In genomic region chr4:143366415-143367041, GRCm38 (mm10) we compare ENCODE assay signal across 18 mouse cellular contexts. TPM values are rescaled to one million over a fixed set of nuclear protein-coding genes. Genes with fewer than 3 reads are reported as not detected.
A peak's percentile ranks its signal among the peaks of the same experiment; 100 is the strongest.
DNase-seq lines count a peak whose midpoint lies in the region; ATAC-seq and TF ChIP-seq lines count a peak whose summit lies in the region.
"Had no signal": no experiment of that assay in that cellular context is flagged by ENCODE, and none has a peak within 500 bp of the region (broad histone marks: within the 10 kb centered on the region; RNA-seq: fewer than 3 reads in every experiment).

No protein-coding gene starts in this region.

- ATAC-seq in forebrain, postnatal 0 days: no peak; the same call in 1 of the 2 replicates
- no peak for ATAC-seq in forebrain, embryonic 13.5 days
- peak; percentile 60; the same call in 1 of the 2 replicates for ATAC-seq in midbrain, embryonic 16.5 days

- H3K9me3 ChIP-seq in forebrain, postnatal 0 days (ENCODE audit: low read length): 0 out of 2 replicates have a peak, but pooled peaks cover 3% of the 10 kb centered on the region
- no peaks in the 10 kb centered on the region for H3K9me3 ChIP-seq in forebrain, embryonic 13.5 days (replicated peaks)
- no peaks in the 10 kb centered on the region; the same call in 1 of the 2 replicates for H3K9me3 ChIP-seq in midbrain, embryonic 16.5 days (replicated peaks; ENCODE audit: control insufficient read depth, low read length, poor library complexity, severe bottlenecking)
- H3K9me3 ChIP-seq: lung, embryonic 15.5 days had no signal

- H3K4me2 ChIP-seq in forebrain, postnatal 0 days (ENCODE audit: low read depth): no peak overlapping the region
- no peak overlapping the region; the same call in 1 of the 2 replicates for H3K4me2 ChIP-seq in forebrain, embryonic 13.5 days
- peak overlapping the region; percentile 39 for H3K4me2 ChIP-seq in midbrain, embryonic 16.5 days (ENCODE audit: low read length)
- H3K4me2 ChIP-seq: heart, embryonic 11.5 days; liver, embryonic 11.5 days; lung, embryonic 15.5 days had no signal

- DNase-seq in forebrain, postnatal 0 days: peak; percentile 16
- DNase-seq in adrenal gland, postnatal 25 days: peak; percentile 18
- DNase-seq in embryo, embryonic 11 days: peak; percentile 12
- DNase-seq in gastrocnemius, adult 18-20 months (ENCODE audit: low spot score): no peak
- no peak for DNase-seq in right cerebral cortex, postnatal 25 days
- DNase-seq: cerebellum, adult 11-12 months; gastrocnemius, postnatal 36 days; kidney, adult 2 months; kidney, postnatal 36 days had no signal

- H3K4me3 ChIP-seq in forebrain, postnatal 0 days (ENCODE audit: low read depth, low read length): no peak overlapping the region
- H3K4me3 ChIP-seq in forebrain, embryonic 13.5 days: no peak overlapping the region
- no peak overlapping the region for H3K4me3 ChIP-seq in midbrain, embryonic 16.5 days (ENCODE audit: low read depth, low read length)
- H3K4me3 ChIP-seq: lung, embryonic 15.5 days; myocyte had no signal

- TF ChIP-seq CTCF in forebrain, postnatal 0 days (IDR thresholded peaks at IDR 0.05; ENCODE audit: low read depth): no peak

- H3K27me3 ChIP-seq in forebrain, postnatal 0 days (ENCODE audit: insufficient read depth, low read length): no peaks in the 10 kb centered on the region
- no peaks in the 10 kb centered on the region for H3K27me3 ChIP-seq in forebrain, embryonic 13.5 days
- H3K27me3 ChIP-seq in midbrain, embryonic 16.5 days (ENCODE audit: control insufficient read depth, insufficient read depth, low read depth, low read length): no peaks in the 10 kb centered on the region
- H3K27me3 ChIP-seq: lung, embryonic 15.5 days had no signal

- H3K9ac ChIP-seq in forebrain, postnatal 0 days: no peak overlapping the region
- no peak overlapping the region for H3K9ac ChIP-seq in forebrain, embryonic 13.5 days
- 0 out of 2 replicates have a peak overlapping the region, but pooled peaks have one; percentile 18 for H3K9ac ChIP-seq in midbrain, embryonic 16.5 days (ENCODE audit: low read depth, low read length)
- H3K9ac ChIP-seq: lung, embryonic 15.5 days had no signal

- no peak overlapping the region for H3K27ac ChIP-seq in forebrain, postnatal 0 days (ENCODE audit: low read depth, low read length)
- H3K27ac ChIP-seq in forebrain, embryonic 13.5 days: no peak overlapping the region
- no peak overlapping the region for H3K27ac ChIP-seq in midbrain, embryonic 16.5 days (ENCODE audit: low read length)
- H3K27ac ChIP-seq: lung, embryonic 15.5 days had no signal

- H3K4me1 ChIP-seq in forebrain, postnatal 0 days (ENCODE audit: insufficient read depth): 0 out of 2 replicates have a peak, but pooled peaks cover 2% of the 10 kb centered on the region
- peaks cover 5% of the 10 kb centered on the region; the same call in 1 of the 2 replicates for H3K4me1 ChIP-seq in forebrain, embryonic 13.5 days
- H3K4me1 ChIP-seq in midbrain, embryonic 16.5 days (ENCODE audit: control insufficient read depth, insufficient read depth, low read length): peaks cover 5% of the 10 kb centered on the region; the same call in 1 of the 2 replicates
- H3K4me1 ChIP-seq: lung, embryonic 15.5 days had no signal

- 27% methylated on average over 15 of the region's 15 CpGs for WGBS in forebrain, postnatal 0 days
- 20% methylated on average over 15 of the region's 15 CpGs for WGBS in forebrain, embryonic 13.5 days
- 10% methylated on average over 15 of the region's 15 CpGs for WGBS in midbrain, embryonic 16.5 days

- no peaks in the 10 kb centered on the region for H3K36me3 ChIP-seq in forebrain, postnatal 0 days (ENCODE audit: insufficient read depth)
- no peaks in the 10 kb centered on the region for H3K36me3 ChIP-seq in forebrain, embryonic 13.5 days (ENCODE audit: poor library complexity, severe bottlenecking)
- no peaks in the 10 kb centered on the region for H3K36me3 ChIP-seq in midbrain, embryonic 16.5 days (ENCODE audit: control insufficient read depth, insufficient read depth, low read length)
- H3K36me3 ChIP-seq: lung, embryonic 15.5 days had no signal

RNA-seq across cellular contexts. Expression of gene Lrrc38, which starts 17.0 kb away (rescaled TPM):
- 0.08 and 0.29 TPM in 2 replicates for total RNA-seq in forebrain, postnatal 0 days (2014; rRNA removed)
- 0.35 and 0.43 TPM in 2 replicates for polyA plus RNA-seq in forebrain, postnatal 0 days (2015; fragmentation: Nextera tagmentation; extraction: Ambion mirVana)
- not detected in 2 replicates for polyA plus RNA-seq in forebrain, embryonic 13.5 days (2015; fragmentation: Nextera tagmentation; extraction: Ambion mirVana)
- total RNA-seq in adrenal gland, postnatal 25 days (2021): not detected in 2 replicates
- polyA plus RNA-seq in midbrain, embryonic 16.5 days (2015; fragmentation: Nextera tagmentation; extraction: Ambion mirVana): 0.40 and 0.52 TPM in 2 replicates
- total RNA-seq in gastrocnemius, adult 18-20 months (2021): 10 to 100 TPM; 33.4 to 37.4 TPM
- total RNA-seq: hematopoietic stem cell, adult 5-6 weeks; megakaryocyte progenitor cell, adult 5-6 weeks had no signal
- polyA plus RNA-seq: liver, embryonic 11.5 days; myocyte had no signal

RNA-seq across cellular contexts. Expression of gene Pramel1, which starts 27.7 kb away (rescaled TPM):
- total RNA-seq in forebrain, postnatal 0 days (2014; rRNA removed): not detected in 2 replicates
- polyA plus RNA-seq in forebrain, postnatal 0 days (2015; fragmentation: Nextera tagmentation; extraction: Ambion mirVana): not detected in 2 replicates
- not detected in 2 replicates for polyA plus RNA-seq in forebrain, embryonic 13.5 days (2015; fragmentation: Nextera tagmentation; extraction: Ambion mirVana)
- total RNA-seq in adrenal gland, postnatal 25 days (2021): not detected in 2 replicates
- polyA plus RNA-seq in midbrain, embryonic 16.5 days (2015; fragmentation: Nextera tagmentation; extraction: Ambion mirVana): not detected in 2 replicates
- total RNA-seq in gastrocnemius, adult 18-20 months (2021): not detected
- total RNA-seq: gastrocnemius, postnatal 36 days; hematopoietic stem cell, adult 5-6 weeks; left cerebral cortex, postnatal 36 days; megakaryocyte progenitor cell, adult 5-6 weeks had no signal
- polyA plus RNA-seq: heart, embryonic 11.5 days; kidney, adult 2 months; liver, embryonic 11.5 days; lung, embryonic 15.5 days; myocyte had no signal

RNA-seq across cellular contexts. Expression of gene Pramef8, which starts 45.7 kb away (rescaled TPM):
- total RNA-seq in forebrain, postnatal 0 days (2014; rRNA removed): 38.3 and 49.5 TPM in 2 replicates
- polyA plus RNA-seq in forebrain, postnatal 0 days (2015; fragmentation: Nextera tagmentation; extraction: Ambion mirVana): 17.3 and 17.4 TPM in 2 replicates
- polyA plus RNA-seq in forebrain, embryonic 13.5 days (2015; fragmentation: Nextera tagmentation; extraction: Ambion mirVana): 24.3 and 24.4 TPM in 2 replicates
- total RNA-seq in adrenal gland, postnatal 25 days (2021): 11.6 and 13.0 TPM in 2 replicates
- 25.2 and 27.0 TPM in 2 replicates for polyA plus RNA-seq in midbrain, embryonic 16.5 days (2015; fragmentation: Nextera tagmentation; extraction: Ambion mirVana)
- total RNA-seq in gastrocnemius, adult 18-20 months (2021): 1 to 10 TPM; 6.1 to 7.7 TPM

Comparison
In these comparisons a context has a peak if more than half of its experiments do, and no peak if none do; other contexts are left out.
1. DNase-seq: peak in forebrain, postnatal 0 days (single experiment), adrenal gland, postnatal 25 days (single experiment) and embryo, embryonic 11 days (single experiment); none in gastrocnemius, adult 18-20 months (single experiment) and right cerebral cortex, postnatal 25 days (single experiment).
2. RNA of gene Lrrc38, which starts 17.0 kb away (total RNA-seq): 33.4 to 37.4 TPM in gastrocnemius, adult 18-20 months; 0.08 to 0.29 TPM in forebrain, postnatal 0 days and not detected in adrenal gland, postnatal 25 days; every median in the first group is over 10 times any median in the second.